Mouse (Mus musculus): ENCODE results near the gene Psmd4. TPM values are rescaled to one million over a fixed set of nuclear protein-coding genes. Genes with fewer than 3 reads are reported as not detected.
"Not testable (repeated sequence)": the region's sequence is repeated elsewhere in the genome, so short reads cannot be mapped to it uniquely, and the experiment has no call there.

Gene Psmd4
- total RNA-seq, 4 experiments from 2014 or later: 124 to 149 (median 127) TPM

- no peak for DNase-seq (ENCODE audit: low spot score)
These were observed 17.2 kb downstream of the Psmd4 start for GRCm38 (mm10) chr3:95025202-95025601.

DNA sequence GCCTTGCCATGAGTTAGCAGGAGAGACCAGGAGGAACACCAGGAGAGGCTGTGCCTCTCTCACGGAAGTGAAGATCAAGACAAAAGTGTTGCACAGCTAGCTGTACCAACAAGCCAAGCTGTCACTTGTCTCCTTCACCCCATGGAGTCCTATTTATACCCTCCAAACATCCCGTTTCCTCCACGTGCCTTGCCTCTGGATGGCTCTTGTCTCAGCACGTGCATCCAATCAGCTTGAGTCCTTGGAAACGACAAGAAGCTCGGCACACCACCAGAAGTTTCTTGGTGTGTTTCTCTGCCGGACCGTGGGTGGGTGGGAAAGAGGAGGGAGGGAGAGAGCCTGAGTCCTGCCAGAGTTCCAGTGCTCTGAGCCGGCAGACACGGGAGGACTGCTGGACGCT lies 17.9 kb downstream of the Psmd4 start:
- DNase-seq (ENCODE audit: low spot score): peak; percentile 43

GRCm38 (mm10) chr3:95020956-95021355 lies 21.5 kb downstream of the Psmd4 start:
- DNase-seq (ENCODE audit: low spot score): not testable (repeated sequence)

DNA sequence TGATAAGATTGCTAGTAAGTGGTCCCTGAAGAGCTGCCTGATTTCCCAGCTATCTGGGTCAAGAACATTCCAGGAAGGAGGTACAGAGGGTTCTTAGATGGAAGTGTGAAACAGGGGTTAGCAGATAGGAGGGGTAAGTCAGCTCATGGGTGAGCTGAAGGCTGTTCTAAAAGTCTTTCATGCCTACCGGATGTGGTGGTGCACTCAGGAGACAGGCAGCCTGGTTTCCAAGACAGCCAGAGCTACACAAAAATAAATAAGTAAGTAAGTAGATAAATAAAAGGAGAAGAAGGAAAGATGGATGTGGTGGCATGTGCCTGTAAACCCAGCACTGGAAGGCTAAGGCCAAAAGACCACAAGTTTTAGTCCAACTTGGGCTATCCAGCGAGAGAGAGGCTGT lies 23.7 kb downstream of the Psmd4 start:
- DNase-seq (ENCODE audit: low spot score): no peak

DNA sequence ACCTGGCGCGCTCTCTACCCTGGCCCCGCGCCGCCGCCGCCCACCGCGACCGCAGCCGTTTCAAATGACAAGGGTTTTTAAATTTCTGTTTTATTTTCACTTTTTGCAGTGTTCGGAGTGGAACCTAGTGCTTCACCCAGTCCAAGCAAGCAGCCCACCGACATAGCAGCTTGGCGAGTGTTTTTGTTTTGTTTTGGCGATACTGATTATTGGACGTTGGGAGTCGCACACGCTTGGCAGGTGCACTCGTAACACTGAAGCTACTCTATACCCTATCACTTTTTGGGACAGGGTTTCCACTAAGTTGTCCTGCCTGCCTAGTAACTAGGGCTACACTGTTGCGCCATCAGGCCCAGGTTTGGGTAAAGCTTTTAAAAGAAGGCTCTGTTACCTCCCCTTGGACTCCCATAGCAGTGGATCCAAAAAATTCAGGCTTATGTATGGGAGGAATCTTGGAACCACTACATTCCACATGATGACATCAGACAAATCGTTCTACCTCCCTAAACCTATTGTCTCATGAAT lies 25.8 kb downstream of the Psmd4 start:
- DNase-seq (ENCODE audit: low spot score): no peak

GRCm38 (mm10) chr3:95015891-95016531 lies 26.4 kb downstream of the Psmd4 start:
- peak; percentile 93 for DNase-seq (ENCODE audit: low spot score)

GRCm38 (mm10) chr3:95015337-95015872 lies 27.0 kb downstream of the Psmd4 start, which contains the start of gene Zfp687:
TSS of gene Zfp687 (minus strand) at chr3:95015448.
- peak; percentile 100 for DNase-seq (ENCODE audit: low spot score)

DNA sequence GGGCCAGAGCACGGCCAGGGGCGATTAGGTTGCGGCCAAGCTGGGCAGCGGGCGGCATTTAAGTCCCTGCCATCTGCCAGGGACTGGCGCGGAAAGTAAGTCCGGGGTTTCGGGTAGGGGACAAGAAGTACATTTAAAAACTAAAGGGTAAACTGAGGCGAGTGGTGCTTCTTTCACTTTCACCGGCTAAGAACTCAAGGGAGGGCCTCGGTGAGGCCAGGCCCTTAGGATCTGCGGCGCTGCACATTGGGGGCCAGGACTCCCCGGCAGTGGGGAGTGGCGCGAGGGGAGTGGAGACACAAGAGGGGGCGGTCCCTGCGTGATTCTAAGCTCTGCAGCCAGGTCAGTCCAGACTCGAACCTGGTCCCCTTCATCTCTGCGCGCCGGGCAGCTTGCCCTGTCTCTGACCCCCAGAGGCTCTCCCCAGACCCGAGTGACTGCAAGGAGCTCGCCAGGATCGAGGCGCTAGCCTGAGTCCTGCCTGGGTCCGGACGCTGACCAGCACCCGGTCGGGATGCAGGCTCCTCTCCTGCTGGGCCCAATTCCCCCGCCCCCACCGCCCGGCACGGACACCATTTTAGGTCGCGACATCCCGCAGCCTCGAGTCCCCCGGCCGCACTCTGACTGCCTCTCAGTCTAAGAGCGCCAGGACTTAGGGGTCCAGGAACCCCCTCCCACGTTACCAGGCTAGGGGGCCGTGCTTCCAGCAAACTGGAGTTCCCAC lies 27.8 kb downstream of the Psmd4 start:
- DNase-seq (ENCODE audit: low spot score): peak; percentile 36

DNA sequence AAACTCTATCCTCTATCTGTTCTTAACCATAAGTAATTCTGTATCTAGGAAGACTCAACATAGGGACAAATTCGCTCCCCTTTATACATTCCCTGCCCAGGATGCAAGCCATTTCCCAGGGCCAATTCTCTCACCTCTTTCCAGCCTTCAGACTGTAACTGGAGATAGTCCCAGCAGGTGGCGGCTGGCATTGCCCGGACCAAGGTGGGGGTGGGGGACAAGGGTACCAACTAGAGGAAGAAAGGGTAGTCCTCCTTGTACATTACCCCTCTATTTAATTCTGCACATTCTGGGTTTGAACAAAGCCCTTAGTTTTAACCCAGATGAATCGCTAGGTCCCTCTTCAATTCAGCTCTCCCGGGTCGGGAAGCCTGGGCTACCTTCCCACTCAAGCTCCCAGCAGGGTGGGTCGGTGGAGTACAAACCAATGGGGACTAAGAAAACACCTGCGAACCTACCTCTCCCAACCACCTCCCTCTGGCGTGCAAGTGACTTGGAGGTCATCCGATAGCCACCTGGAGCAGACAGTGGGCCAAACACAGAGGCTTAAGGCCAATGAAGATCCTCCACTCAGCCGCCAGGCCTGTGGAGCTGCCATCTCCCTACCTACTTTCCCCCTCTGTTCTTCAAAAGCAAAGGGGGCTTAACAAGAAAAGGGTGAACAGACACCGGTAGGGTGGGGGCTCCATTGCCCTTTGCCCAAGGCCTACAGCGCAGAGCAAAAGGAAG lies 28.6 kb downstream of the Psmd4 start:
- DNase-seq (ENCODE audit: low spot score): no peak

- DNase-seq (ENCODE audit: low spot score): no peak
These were observed 29.4 kb downstream of the Psmd4 start for GRCm38 (mm10) chr3:95012982-95013381.

DNA sequence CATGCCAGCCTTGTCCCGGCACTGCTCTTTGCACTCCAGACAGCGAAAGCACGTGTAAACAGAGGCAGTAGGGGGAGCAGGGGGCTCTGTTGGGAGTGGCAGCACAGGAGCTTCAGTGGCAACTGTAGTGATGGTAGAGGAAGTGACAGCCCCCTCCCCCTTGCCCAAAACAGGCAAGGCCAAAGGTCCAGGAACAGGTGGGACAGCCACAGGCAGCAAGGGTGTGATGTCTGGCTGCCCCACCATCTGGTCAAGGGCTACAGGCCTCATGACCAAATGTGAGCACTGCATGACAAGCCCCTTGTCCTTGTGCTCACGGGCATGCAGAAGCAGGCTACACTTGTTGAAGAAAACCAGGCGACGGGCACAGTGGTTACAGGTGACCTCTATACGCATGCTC lies 32.0 kb downstream of the Psmd4 start:
- DNase-seq (ENCODE audit: low spot score): no peak

DNA sequence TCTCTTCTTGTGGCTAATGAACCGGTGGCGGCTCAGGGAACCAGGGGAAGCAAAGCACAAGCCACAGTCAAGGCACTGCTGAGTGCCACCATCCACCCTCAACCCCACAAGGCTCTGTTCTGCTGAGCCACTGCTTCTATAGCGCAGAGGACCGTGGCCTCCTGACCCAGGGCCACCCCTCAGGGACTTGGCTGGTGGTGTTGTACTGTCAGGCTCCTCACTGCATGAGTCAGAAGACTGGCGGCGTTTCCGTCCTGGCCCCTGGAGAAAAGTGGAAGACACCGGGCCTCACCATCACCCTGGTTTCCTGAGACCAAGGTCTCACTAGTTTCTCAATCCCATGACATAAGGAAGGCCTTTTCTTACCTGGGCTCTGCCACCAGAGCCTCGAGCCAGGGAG lies 34.7 kb downstream of the Psmd4 start:
- no peak for DNase-seq (ENCODE audit: low spot score)

DNA sequence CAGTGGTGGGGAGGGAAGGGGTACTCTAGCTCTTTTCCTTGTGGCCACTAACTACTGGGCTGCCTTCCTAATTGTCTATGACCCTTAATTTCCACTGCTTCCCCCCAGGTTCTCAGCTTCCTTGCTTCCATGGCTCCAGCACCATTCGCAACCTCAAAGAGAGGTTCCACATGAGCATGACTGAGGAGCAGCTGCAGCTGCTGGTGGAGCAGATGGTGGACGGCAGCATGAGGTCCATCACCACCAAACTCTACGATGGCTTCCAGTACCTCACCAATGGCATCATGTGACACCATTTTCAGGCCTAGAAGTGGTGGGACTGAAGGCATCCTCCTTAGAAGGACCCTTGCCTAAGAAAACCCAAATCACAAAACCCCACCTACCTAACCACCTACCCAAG lies 36.8 kb downstream of the Psmd4 start:
- no peak for DNase-seq (ENCODE audit: low spot score)

- DNase-seq (ENCODE audit: low spot score): no peak
These were observed 39.1 kb downstream of the Psmd4 start for GRCm38 (mm10) chr3:95003273-95003672.

DNA sequence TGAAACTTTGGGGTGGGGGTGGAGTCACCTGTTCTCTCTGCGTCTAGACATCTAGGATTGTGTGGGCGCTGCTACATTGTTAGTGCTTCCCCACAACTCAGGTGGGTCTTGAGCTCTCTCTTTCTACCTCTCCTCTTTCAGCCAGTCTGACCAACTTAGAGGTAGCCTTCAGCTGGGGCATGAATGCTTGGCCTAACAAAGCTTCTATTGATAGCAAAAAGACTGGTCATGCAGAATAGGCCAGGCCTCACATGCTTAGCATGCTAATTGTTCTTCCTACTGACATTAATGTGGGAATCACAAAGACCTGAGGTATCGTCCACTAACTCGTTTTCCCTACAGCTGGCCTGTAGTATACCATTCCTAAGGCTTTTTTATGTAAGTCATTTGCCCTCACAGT lies 39.8 kb downstream of the Psmd4 start:
- DNase-seq (ENCODE audit: low spot score): no peak

- DNase-seq (ENCODE audit: low spot score): peak; percentile 85
These were observed 45.5 kb downstream of the Psmd4 start for GRCm38 (mm10) chr3:94996946-94997345.

DNA sequence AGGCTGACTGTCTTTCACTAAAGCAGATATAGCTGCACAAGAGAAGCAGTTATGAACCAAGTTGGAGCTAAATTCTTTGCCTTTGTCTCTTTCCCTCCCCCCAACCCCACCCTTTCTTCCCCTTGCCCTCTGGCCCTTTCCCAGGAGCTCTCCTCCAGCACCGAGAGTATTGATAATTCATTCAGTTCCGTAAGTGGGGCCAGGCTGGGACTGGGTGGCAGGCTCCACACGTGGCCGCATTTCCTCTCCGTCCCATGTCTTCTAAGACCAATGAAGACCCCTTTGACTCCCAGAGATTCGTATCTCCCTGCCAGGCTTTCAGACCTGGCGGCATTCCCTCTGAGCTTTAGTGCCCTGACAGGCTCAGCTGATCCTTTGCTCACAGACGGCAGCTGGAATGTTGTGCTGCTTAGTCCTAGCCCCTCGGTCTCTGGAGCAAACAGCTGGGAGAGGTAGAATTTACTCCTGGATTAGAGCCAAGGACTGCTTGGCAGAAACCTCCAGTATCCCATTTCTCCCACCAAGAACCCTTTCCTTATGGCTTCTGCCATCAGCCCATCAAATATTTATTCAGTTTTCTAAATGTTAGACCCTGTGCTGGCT lies 53.2 kb downstream of the Psmd4 start:
- no peak for DNase-seq (ENCODE audit: low spot score)

GRCm38 (mm10) chr3:94987578-94987977 lies 54.8 kb downstream of the Psmd4 start:
- peak; percentile 87 for DNase-seq (ENCODE audit: low spot score)

- no peak for DNase-seq (ENCODE audit: low spot score)
These were observed 56.9 kb downstream of the Psmd4 start for GRCm38 (mm10) chr3:94985513-94985912.

GRCm38 (mm10) chr3:94984312-94984711 lies 58.1 kb downstream of the Psmd4 start:
- DNase-seq (ENCODE audit: low spot score): no peak
